Mouse (Mus musculus) hindbrain, embryonic 15.5 days (tissue): Measurements from ENCODE around the gene Enpp1. TPM values are rescaled to one million over a fixed set of nuclear protein-coding genes. Genes with fewer than 3 reads are reported as not detected.
"Not testable (repeated sequence)": the region's sequence is repeated elsewhere in the genome, so short reads cannot be mapped to it uniquely, and the experiment has no call there.

Source experiments
- ATAC-seq: fragments of 200-750 bp; cut with Nextera tagmentation; 2 replicates; pipeline ENCODE4 v1.8.0; 2017; ENCODE audit warnings: low read depth, moderate number of reproducible peaks, moderate TSS enrichment; ENCODE audit not compliant: low FRiP score
- H3K27ac ChIP-seq: fragments of 300-500 bp; sonication (generic); replicated peaks from 2 replicates; pipeline ENCODE4 v1.5.1; 2015; ENCODE audit warnings: mild to moderate bottlenecking, inconsistent platforms
- H3K27me3 ChIP-seq: fragments of 300-500 bp; sonication (generic); 2 replicates; pipeline ENCODE4 v1.6.1; 2015; ENCODE audit warnings: control low read depth, inconsistent platforms
- H3K36me3 ChIP-seq: fragments of 300-500 bp; sonication (generic); 2 replicates; pipeline ENCODE4 v1.6.1; 2015; ENCODE audit warnings: control low read depth, inconsistent platforms
- H3K4me1 ChIP-seq: fragments of 300-500 bp; sonication (generic); replicated peaks from 2 replicates; pipeline ENCODE4 v1.6.1; 2015; ENCODE audit warnings: control low read depth, inconsistent platforms
- H3K4me2 ChIP-seq: fragments of 300-500 bp; sonication (generic); 2 replicates; pipeline ENCODE4 v1.6.1; 2015; ENCODE audit warnings: moderate library complexity, mild to moderate bottlenecking, inconsistent platforms
- H3K4me3 ChIP-seq: fragments of 300-500 bp; sonication (generic); 2 replicates; pipeline ENCODE4 v1.5.1; 2015; ENCODE audit warnings: mild to moderate bottlenecking, inconsistent platforms
- H3K9ac ChIP-seq: fragments of 300-500 bp; sonication (generic); 2 replicates; pipeline ENCODE4 v1.6.1; 2015; ENCODE audit warnings: inconsistent platforms
- H3K9me3 ChIP-seq: fragments of 300-500 bp; sonication (generic); 2 replicates; pipeline ENCODE4 v1.6.1; 2016; ENCODE audit warnings: control low read depth, inconsistent platforms
- WGBS: fragments of 180-500 bp; shearing (Covaris S2); methylation state at CpG from one replicate; pipeline ENCODE4 v1.1.7; 2015; 5-methylcytosine and 5-hydroxymethylcytosine counted together
- polyA plus RNA-seq: library from polyadenylated mRNA; unstranded; fragments of >200 nt; fragmentation: Nextera tagmentation; extraction: Ambion mirVana; gene quantifications from 2 replicates; pipeline ENCODE4 v1.2.1, GENCODE M21; 2015

Gene Enpp1
- polyA plus RNA-seq, 1 experiment from 2014 or later, result 4.1 TPM

DNA sequence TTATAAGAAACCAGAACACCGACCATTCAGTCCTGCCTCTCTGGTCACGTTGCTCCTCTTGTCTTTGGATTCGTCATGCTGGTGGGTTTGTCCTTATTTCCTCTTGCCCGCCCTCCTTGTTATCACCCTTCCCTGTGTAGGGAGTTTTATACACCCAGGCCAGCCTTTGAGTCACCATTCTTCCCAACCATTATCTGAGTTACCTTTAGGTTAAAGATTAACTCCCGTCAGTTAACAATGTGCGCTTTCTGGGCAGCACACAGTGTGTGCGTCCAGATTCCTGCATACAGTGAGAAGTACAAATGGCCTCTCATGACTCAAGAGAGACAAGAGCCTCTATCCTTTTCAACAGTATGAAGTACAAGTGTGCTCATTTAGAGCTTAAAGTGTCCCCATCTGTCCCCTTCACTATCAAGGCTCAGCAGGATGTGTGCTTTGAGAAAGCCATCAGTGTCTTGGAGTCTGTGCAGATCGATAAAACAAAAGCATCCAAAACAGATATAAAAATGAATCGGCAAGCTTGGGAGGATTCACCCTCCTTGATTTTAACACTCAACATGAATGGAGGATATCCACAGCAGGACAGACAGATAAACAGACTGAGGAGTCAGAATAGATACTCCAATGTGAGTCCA, 82.8 kb downstream of the Enpp1 start:
- no peaks in the 10 kb centered on the region for H3K9me3 ChIP-seq
- no peak for ATAC-seq
- 65% methylated on average over 9 of the region's 9 CpGs for WGBS

DNA sequence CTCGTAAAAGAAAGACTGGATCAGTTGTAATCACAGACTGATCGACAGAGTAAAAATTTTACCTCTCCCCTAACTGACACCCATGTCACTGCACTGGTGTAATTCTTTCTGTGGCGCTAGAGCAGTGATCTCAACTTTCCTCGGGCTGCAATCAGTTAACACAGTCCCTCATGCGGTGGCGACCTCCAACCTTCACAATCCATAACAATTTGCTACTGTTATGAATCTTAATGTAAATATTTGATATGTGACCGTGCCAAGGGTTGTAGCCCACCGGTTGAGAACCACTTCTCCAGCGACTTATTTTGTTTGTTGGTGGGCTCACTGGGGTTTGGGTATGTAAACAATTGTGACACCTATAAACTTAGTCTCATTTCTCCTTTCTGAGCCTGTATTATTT, 83.5 kb downstream of the Enpp1 start:
- ATAC-seq, result no peak
- 83% methylated on average over 9 of the region's 9 CpGs for WGBS
- no peak overlapping the region for H3K27ac ChIP-seq
- H3K4me3 ChIP-seq, result no peak overlapping the region
- H3K4me1 ChIP-seq, result no peaks in the 10 kb centered on the region
- H3K9me3 ChIP-seq, result no peaks in the 10 kb centered on the region
- H3K36me3 ChIP-seq, result no peaks in the 10 kb centered on the region
- no peak overlapping the region for H3K4me2 ChIP-seq
- no peaks in the 10 kb centered on the region for H3K27me3 ChIP-seq
- no peak overlapping the region for H3K9ac ChIP-seq

More for the DNA sequence above, 82.8 kb downstream of the Enpp1 start:
- Histone ChIP-seq H3K27me3 (no peaks in the 10 kb centered on the region), H3K27ac (no peak overlapping the region), H3K4me2 (no peak overlapping the region), H3K4me1 (no peaks in the 10 kb centered on the region), H3K9ac (no peak overlapping the region), H3K4me3 (no peak overlapping the region), H3K36me3 (no peaks in the 10 kb centered on the region)

DNA sequence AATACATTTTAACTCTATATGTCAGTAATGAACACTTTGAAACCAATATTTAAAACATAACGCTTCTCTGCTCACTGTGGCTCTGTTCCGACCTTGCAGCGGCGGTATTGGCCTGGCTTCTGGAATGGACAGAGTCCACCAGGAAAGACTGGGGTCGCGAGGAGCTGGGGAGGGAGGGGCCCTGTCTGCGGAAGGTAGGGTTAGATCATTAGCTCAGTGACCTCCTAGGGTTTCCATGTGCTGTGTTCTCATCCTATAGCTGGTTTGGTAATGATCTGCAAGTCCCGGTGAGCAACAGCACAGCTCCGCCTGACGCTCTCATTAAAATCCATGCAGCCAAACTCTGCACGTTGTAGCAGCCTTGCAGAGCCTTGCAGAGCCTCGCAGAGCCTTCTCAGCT, 84.7 kb downstream of the Enpp1 start:
- Histone ChIP-seq H3K9me3 (no peaks in the 10 kb centered on the region), H3K36me3 (no peaks in the 10 kb centered on the region), H3K4me3 (no peak overlapping the region), H3K27me3 (no peaks in the 10 kb centered on the region), H3K4me1 (no peaks in the 10 kb centered on the region), H3K9ac (no peak overlapping the region), H3K27ac (no peak overlapping the region), H3K4me2 (no peak overlapping the region)
- no peak for ATAC-seq
- WGBS, result 67% methylated on average over 12 of the region's 12 CpGs

DNA sequence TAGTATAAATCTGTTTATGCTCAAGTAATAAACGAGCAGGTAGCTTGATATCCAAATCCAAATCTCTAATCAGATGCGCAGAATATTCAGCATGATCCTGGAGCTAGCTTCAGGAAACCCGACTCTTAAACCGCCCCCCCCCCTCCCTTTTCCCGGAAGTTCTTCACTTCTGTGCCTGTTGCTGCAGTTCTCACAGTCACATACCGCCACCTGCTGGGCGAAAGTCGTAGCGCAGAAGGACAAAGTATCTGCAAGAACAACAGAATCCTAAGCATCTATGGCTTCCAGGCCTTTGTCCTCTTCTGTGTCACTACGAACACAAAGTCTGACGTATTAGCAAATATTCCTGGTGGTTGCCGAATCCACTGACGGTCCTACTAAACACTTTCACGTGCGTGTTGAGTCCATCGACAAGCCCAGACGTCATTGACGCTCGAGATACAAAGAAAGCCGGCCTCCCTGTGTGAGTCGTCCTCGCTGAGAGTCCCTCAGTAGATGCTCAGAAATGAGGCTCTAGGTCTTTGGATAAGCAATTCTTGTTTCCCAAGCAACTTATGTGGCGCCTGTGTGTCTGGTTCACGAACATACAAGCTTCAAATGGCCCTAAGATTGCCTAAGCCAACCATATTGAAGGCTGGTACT, 86.8 kb downstream of the Enpp1 start:
- Histone ChIP-seq H3K4me2 (peak overlapping the region; percentile 39), H3K9me3 (no peaks in the 10 kb centered on the region), H3K4me3 (no peak overlapping the region), H3K36me3 (no peaks in the 10 kb centered on the region), H3K27ac (no peak overlapping the region), H3K27me3 (no peaks in the 10 kb centered on the region), H3K4me1 (no peaks in the 10 kb centered on the region), H3K9ac (no peak overlapping the region)
- ATAC-seq, result peak; percentile 77
- WGBS, result 35% methylated on average over 24 of the region's 24 CpGs

DNA sequence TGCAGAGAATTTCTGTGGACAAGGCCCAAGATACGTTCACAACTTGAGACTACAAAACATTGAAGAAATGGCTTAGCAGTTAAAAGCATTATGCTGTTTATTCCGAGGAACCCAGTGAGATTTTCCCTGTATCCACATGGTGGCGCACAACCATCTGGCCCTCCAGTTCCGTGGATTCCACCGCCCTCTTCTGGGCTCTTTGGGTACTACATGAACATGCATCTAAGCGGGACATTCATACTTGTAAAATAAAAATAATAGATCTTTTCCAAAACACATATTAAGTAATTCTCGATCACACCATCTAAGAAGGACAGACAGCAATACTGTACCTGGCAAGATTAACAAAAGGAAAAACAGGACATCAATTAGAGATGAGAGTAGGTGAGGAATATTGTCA, 89.4 kb downstream of the Enpp1 start:
- Histone ChIP-seq H3K9me3 (no peaks in the 10 kb centered on the region), H3K4me3 (no peak overlapping the region), H3K4me2 (no peak overlapping the region), H3K27me3 (no peaks in the 10 kb centered on the region), H3K36me3 (no peaks in the 10 kb centered on the region), H3K4me1 (no peaks in the 10 kb centered on the region), H3K9ac (no peak overlapping the region), H3K27ac (no peak overlapping the region)
- 29% methylated on average over 7 of the region's 7 CpGs for WGBS
- ATAC-seq, result no peak

DNA sequence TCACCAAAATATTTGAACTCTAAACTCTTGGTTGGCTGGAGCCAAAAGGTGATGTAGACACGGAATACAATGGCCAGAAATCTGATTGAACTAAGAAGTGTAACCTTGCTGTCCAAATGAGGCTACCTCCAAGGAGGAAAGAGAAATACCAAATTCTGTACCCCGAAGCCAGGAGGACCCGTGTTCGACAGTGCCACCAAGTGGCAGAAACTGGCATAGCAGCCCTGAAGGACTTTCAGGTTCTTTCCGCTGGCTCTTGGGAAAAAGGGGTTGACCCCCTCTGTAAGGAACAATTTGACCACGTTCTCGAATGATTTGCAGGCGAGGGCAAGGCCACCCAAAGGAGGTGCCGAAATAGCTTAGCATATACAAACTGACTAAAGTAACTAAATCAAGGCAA, 90.4 kb downstream of the Enpp1 start:
- Histone ChIP-seq H3K36me3 (no peaks in the 10 kb centered on the region), H3K27ac (no peak overlapping the region), H3K4me2 (no peak overlapping the region), H3K27me3 (no peaks in the 10 kb centered on the region), H3K9ac (no peak overlapping the region), H3K4me1 (no peaks in the 10 kb centered on the region), H3K4me3 (no peak overlapping the region), H3K9me3 (no peaks in the 10 kb centered on the region)
- WGBS, result 45% methylated on average over 9 of the region's 9 CpGs
- no peak for ATAC-seq

DNA sequence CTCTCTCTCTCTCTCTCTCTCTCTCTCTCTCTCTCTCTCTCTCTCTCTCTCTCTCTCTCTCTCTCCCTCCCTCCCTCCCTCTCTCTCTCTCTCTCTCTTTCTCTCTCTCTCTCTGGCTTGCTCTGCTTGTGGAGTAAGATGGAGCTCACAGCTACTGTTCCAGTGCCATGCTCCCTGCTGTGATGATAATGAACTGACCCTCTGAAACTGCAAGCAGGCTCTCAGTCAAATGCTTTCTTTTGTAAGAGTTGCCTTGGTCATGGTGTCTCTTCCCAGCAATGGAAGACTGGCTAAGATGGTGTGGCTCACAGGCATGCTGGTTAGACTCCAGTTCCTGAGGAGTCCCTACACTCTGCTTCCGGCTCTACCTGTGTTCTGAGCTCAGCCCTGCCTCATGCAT, 95.4 kb downstream of the Enpp1 start:
- not testable (repeated sequence) for H3K4me2 ChIP-seq, H3K36me3 ChIP-seq, H3K27ac ChIP-seq, H3K9me3 ChIP-seq, H3K4me1 ChIP-seq, H3K27me3 ChIP-seq, ATAC-seq, H3K4me3 ChIP-seq, H3K9ac ChIP-seq
- 91% methylated on average over 1 of the region's 1 CpGs for WGBS

DNA sequence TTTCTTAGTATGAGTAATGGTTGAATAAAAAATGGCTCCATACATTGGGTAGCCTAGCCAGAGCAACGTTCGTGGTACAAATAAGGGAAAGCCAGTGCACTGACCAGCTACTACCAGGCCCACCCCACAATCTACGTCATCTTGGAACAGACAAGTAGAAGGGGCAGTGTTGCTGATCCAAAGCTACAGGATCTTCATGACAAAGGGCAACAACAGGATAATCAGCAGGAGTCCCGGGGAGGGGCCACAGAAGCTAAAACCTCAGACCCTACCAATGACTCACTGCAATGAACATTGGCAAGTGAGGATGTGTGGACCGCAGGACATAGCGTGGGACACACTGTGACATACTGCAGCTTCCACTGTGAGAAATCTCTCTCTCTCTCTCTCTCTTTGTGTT, 96.2 kb downstream of the Enpp1 start:
- H3K27ac ChIP-seq, result no peak overlapping the region
- no peaks in the 10 kb centered on the region for H3K9me3 ChIP-seq
- no peaks in the 10 kb centered on the region for H3K36me3 ChIP-seq
- no peak overlapping the region for H3K4me2 ChIP-seq
- 88% methylated on average over 6 of the region's 6 CpGs for WGBS
- no peaks in the 10 kb centered on the region for H3K27me3 ChIP-seq
- H3K9ac ChIP-seq, result no peak overlapping the region
- H3K4me3 ChIP-seq, result no peak overlapping the region
- no peak for ATAC-seq
- no peaks in the 10 kb centered on the region for H3K4me1 ChIP-seq

DNA sequence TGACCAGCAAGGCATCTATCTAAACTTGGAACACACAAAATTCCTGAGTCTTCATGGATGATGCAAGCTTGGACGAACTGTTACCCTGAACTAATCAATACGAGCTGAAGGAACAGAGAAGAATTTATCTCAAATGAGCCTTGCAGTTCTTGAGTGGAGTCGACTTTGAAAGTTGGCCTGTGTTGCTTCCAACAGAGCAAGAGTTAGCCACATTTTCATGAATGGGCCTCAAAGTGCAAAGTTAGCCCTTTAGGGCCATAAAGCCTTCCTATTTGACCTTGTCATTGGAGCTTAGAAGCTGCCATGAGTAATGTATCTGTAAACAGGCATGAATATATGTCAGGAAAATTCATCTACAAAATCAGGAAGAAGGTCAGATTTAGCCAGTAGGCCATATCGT, 97.2 kb downstream of the Enpp1 start:
- Histone ChIP-seq H3K27ac (no peak overlapping the region), H3K9me3 (no peaks in the 10 kb centered on the region), H3K4me1 (no peaks in the 10 kb centered on the region), H3K36me3 (no peaks in the 10 kb centered on the region), H3K4me3 (no peak overlapping the region), H3K27me3 (no peaks in the 10 kb centered on the region), H3K4me2 (no peak overlapping the region), H3K9ac (no peak overlapping the region)
- no peak for ATAC-seq
- WGBS, result 88% methylated on average over 4 of the region's 4 CpGs

DNA sequence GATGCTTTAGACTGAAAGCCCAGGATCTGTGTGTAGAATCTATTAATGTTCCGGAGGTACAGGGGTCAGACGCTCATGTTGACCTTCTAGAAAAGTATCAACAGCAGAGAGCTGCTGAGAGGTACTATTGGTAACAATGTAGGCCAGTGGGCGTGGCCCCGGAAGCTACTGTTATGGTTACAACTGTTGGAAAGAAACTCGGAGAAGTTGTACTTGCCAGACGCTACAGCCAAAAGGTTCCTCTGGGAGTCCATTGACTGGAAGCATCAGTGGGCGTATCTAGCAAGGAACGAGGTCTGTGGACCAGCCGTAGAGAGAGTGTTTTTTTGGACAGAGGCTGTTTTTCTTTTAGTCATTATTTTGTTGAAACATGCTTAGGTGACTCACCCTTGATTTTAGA, 102.2 kb downstream of the Enpp1 start:
- Histone ChIP-seq H3K9me3 (no peaks in the 10 kb centered on the region), H3K36me3 (no peaks in the 10 kb centered on the region), H3K27me3 (no peaks in the 10 kb centered on the region), H3K4me3 (no peak overlapping the region), H3K9ac (no peak overlapping the region), H3K27ac (no peak overlapping the region), H3K4me2 (no peak overlapping the region), H3K4me1 (no peaks in the 10 kb centered on the region)
- 90% methylated on average over 9 of the region's 9 CpGs for WGBS
- ATAC-seq, result no peak

DNA sequence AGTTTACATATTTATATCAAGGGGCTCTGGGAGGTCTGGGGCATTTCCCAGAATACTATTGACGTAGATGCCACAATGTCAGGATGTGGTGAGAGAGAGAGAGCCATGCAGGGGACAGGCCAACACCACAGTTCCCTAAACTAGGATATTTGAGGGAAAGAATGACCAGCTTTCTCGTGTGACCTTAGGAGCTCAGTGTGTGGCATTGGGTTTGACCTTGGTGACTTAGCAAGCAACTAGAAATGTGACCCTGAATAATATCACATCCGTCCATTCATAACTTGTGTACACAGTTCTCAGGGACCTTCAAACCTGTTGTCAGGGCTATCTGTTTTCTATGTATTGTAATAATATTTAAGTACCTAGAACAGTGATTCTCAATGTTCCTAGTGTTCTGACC, 102.8 kb downstream of the Enpp1 start:
- H3K9ac ChIP-seq, result no peak overlapping the region
- H3K9me3 ChIP-seq, result no peaks in the 10 kb centered on the region
- no peaks in the 10 kb centered on the region for H3K27me3 ChIP-seq
- ATAC-seq, result no peak
- no peak overlapping the region for H3K27ac ChIP-seq
- no peak overlapping the region for H3K4me3 ChIP-seq
- H3K4me1 ChIP-seq, result no peaks in the 10 kb centered on the region
- no peak overlapping the region for H3K4me2 ChIP-seq
- WGBS, result 90% methylated on average over 3 of the region's 3 CpGs
- H3K36me3 ChIP-seq, result no peaks in the 10 kb centered on the region

DNA sequence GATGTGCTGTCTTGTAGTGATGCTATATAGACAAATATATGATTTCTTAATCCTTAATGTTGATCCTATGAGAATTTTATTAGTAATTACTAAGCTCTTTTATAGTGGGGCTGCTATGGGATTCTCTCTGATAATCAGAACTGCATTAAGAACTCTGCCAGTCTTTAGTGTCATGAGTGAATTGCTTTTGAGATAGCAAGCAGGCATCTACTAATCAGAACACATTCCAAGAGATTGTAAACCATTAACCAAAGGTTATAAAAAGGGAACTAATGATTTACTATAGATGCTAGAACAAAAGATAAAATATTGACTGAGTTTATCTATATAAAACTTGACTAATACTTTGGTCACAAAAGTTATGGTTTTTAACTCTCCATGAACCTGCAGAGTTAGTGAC, 108.2 kb downstream of the Enpp1 start:
- H3K4me1 ChIP-seq, result no peaks in the 10 kb centered on the region
- H3K9me3 ChIP-seq, result no peaks in the 10 kb centered on the region
- no peak overlapping the region for H3K9ac ChIP-seq
- H3K4me3 ChIP-seq, result no peak overlapping the region
- H3K27me3 ChIP-seq, result no peaks in the 10 kb centered on the region
- H3K36me3 ChIP-seq, result no peaks in the 10 kb centered on the region
- no peak overlapping the region for H3K4me2 ChIP-seq
- ATAC-seq, result no peak
- no peak overlapping the region for H3K27ac ChIP-seq

DNA sequence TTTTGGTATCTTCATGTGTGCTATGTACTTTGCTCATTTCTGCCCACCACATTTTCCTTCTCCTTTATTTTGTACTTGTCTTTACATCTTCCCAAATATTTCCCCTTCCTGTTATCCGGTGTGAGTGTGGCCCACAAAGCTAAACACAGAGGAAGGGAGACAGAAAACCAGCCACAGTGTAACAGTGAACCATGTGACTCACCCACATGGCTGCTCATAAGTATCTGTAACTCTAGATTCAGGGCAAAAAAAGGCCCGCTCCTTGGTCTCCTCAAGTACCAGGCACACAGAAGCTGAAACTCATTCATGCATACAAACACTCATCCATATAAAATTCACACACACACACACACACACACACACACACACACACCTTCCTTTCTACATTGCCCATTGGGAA, 108.9 kb downstream of the Enpp1 start:
- no peaks in the 10 kb centered on the region for H3K4me1 ChIP-seq
- H3K9me3 ChIP-seq, result no peaks in the 10 kb centered on the region
- WGBS, result 86% methylated on average over 2 of the region's 2 CpGs
- no peak overlapping the region for H3K9ac ChIP-seq
- H3K4me2 ChIP-seq, result no peak overlapping the region
- no peak overlapping the region for H3K27ac ChIP-seq
- ATAC-seq, result no peak
- H3K27me3 ChIP-seq, result no peaks in the 10 kb centered on the region
- no peak overlapping the region for H3K4me3 ChIP-seq
- no peaks in the 10 kb centered on the region for H3K36me3 ChIP-seq
